Mouse (Mus musculus) myocyte (in vitro differentiated cells): ENCODE results near the gene Gm867. TPM values are rescaled to one million over a fixed set of nuclear protein-coding genes. Genes with fewer than 3 reads are reported as not detected.

ENCODE experiments used
- H3K27me3 ChIP-seq: one replicate; pipeline ENCODE4 v1.6.1; 2011; ENCODE audit not compliant: control insufficient read depth, insufficient read depth, insufficient read length
- H3K36me3 ChIP-seq: one replicate; pipeline ENCODE4 v1.6.1; 2011; ENCODE audit not compliant: control insufficient read depth, insufficient read depth
- H3K4me2 ChIP-seq: one replicate; pipeline ENCODE4 v1.6.1; 2011; ENCODE audit warnings: low read depth, control low read depth
- H3K4me3 ChIP-seq: one replicate; pipeline ENCODE4 v1.5.1; 2011; ENCODE audit warnings: mild to moderate bottlenecking, control low read depth, moderate library complexity
- H3K79me2 ChIP-seq: one replicate; pipeline ENCODE4 v1.6.1; 2011; ENCODE audit not compliant: control insufficient read depth, insufficient read depth
- H3ac ChIP-seq: one replicate; pipeline ENCODE4 v1.6.1; 2011; ENCODE audit not compliant: control insufficient read depth, insufficient read length
- CEBPB ChIP-seq: IDR thresholded peaks from 2 replicates; pipeline ENCODE4 v1.6.1; 2011; ENCODE audit warnings: mild to moderate bottlenecking, moderate library complexity; ENCODE audit not compliant: poor library complexity, insufficient read depth, severe bottlenecking
- E2F4 ChIP-seq: IDR thresholded peaks from one replicate; pipeline ENCODE4 v1.6.1; 2011; ENCODE audit warnings: mild to moderate bottlenecking, control low read depth, moderate library complexity; ENCODE audit not compliant: insufficient read depth
- MAX ChIP-seq: IDR thresholded peaks from one replicate; pipeline ENCODE4 v1.6.1; 2011; ENCODE audit warnings: low read depth, mild to moderate bottlenecking, control low read depth
- MYOD1 ChIP-seq, 3 experiments: IDR thresholded peaks; one replicate each; pipeline ENCODE4 v1.6.1; 2011; ENCODE audit warnings: control low read depth in 2 of 3, low read depth in 2 of 3, mild to moderate bottlenecking in 2 of 3, moderate library complexity in 1 of 3; ENCODE audit not compliant: insufficient read length in 2 of 3, control insufficient read depth in 1 of 3
- MYOG ChIP-seq, 3 experiments: IDR thresholded peaks; one replicate each; pipeline ENCODE4 v1.6.1; 2011; ENCODE audit warnings: control low read depth in 2 of 3, low read depth in 2 of 3, mild to moderate bottlenecking in 2 of 3; ENCODE audit not compliant: insufficient read length in 2 of 3, control insufficient read depth in 1 of 3, insufficient read depth in 1 of 3
- POLR2A ChIP-seq: IDR thresholded peaks from one replicate; pipeline ENCODE4 v1.6.1; 2011; ENCODE audit warnings: low read depth, mild to moderate bottlenecking, control low read depth, moderate library complexity; ENCODE audit not compliant: insufficient read length
- POLR2AphosphoS2 ChIP-seq: IDR thresholded peaks from one replicate; pipeline ENCODE4 v1.6.1; 2011; ENCODE audit warnings: low read depth, control low read depth; ENCODE audit not compliant: insufficient read length
- REST ChIP-seq: IDR thresholded peaks from one replicate; pipeline ENCODE4 v1.6.1; 2011; ENCODE audit warnings: mild to moderate bottlenecking, control low read depth, moderate library complexity; ENCODE audit not compliant: insufficient read depth, insufficient read length
- SRF ChIP-seq: IDR thresholded peaks from one replicate; pipeline ENCODE4 v1.6.1; 2011; ENCODE audit warnings: low read depth; ENCODE audit not compliant: control insufficient read depth, insufficient read length
- TCF12 ChIP-seq: IDR thresholded peaks from one replicate; pipeline ENCODE4 v1.6.1; 2011; ENCODE audit warnings: mild to moderate bottlenecking, control low read depth; ENCODE audit not compliant: poor library complexity, insufficient read depth, severe bottlenecking
- TCF3 ChIP-seq: IDR thresholded peaks from one replicate; pipeline ENCODE4 v1.6.1; 2011; ENCODE audit warnings: low read depth, control low read depth; ENCODE audit not compliant: insufficient read length
- USF1 ChIP-seq: IDR thresholded peaks from one replicate; pipeline ENCODE4 v1.6.1; 2011; ENCODE audit warnings: low read depth, mild to moderate bottlenecking, control low read depth, moderate library complexity
- polyA plus RNA-seq: library from polyadenylated mRNA; unstranded; fragments of >200 nt; fragmentation: generic; extraction: Trizol; gene quantifications from one replicate; pipeline ENCODE4 v1.2.1, GENCODE M21; 2012; ENCODE audit warnings: missing spikeins

Gm867 gene
- polyA plus RNA-seq, 1 experiment, result 3.2 TPM

DNA sequence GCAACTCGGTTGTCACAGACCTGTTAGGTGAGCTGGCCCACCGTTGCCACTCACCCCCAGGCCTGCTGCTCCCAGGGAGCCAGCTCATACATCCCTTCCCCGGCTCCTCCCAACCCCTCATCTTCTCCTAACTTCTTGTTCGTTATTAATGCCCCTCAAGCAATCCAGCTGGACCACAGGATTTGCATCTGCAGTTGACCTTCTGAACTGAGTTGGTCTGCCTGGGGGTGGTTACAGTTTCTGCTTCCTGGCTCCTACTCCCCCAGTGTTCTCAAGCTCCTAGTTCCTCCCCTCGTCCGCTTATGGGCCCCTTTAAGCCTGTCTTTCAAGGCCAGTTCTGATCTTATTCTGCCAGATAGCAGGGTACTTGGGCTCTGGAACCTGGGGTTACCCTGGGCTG, 45.9 kb downstream of the Gm867 start:
- TF ChIP-seq REST (no peak), SRF (no peak), E2F4 (no peak), CEBPB (no peak)
- H3K36me3 ChIP-seq, result peaks cover 11% of the 10 kb centered on the region
- no peaks in the 10 kb centered on the region for H3K79me2 ChIP-seq
- no peak overlapping the region for H3K4me2 ChIP-seq
- H3ac ChIP-seq, result no peak overlapping the region
- H3K4me3 ChIP-seq, result no peak overlapping the region
- H3K27me3 ChIP-seq, result no peaks in the 10 kb centered on the region

DNA sequence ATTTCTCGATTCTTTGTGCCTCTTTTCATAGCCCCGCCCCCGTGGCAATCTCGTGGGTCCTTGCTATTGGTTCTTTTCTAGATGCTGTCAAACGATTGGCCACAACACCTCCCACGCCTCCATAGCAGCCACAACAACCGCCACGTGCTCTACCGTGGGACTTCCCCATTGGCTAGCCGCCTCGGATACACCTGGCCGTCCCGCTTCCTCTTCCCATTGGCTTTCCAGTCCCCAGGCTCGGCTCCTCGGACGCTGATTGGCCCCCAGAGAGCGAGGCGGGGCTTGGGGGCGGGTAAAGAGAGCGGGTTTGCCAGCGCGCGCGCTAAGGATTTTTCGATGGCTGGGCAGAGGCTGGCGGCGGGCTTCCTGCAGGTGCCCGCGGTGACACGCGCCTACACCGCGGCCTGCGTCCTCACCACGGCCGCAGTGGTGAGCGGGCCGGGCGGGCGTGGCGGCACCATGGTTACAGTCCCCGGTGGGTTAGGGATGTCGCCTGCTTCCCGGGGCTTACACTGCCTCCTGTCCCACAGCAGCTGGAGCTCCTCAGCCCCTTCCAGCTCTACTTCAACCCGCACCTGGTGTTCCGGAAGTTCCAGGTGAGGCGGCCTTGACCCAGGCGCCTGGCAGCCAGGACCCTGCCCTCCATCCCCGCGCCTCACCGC, 47.3 kb downstream of the Gm867 start, which contains the start of gene Derl3:
Gene Derl3, plus strand, starts transcription at position 325 of the 662 bp plus-strand sequence.
- Histone ChIP-seq H3K27me3 (no peaks in the 10 kb centered on the region), H3K4me3 (no peak within 1 kb of the TSS), H3K4me2 (no peak within 1 kb of the TSS), H3K36me3 (peaks cover 11% of the 10 kb centered on the region), H3ac (no peak within 1 kb of the TSS), H3K79me2 (no peaks in the 10 kb centered on the region)
- no peak for TF ChIP-seq MAX
- no peak for TF ChIP-seq CEBPB
- peak; percentile 19 for TF ChIP-seq POLR2AphosphoS2
- TF ChIP-seq REST, result no peak
- TF ChIP-seq TCF3, result no peak
- TF ChIP-seq TCF12, result no peak

DNA sequence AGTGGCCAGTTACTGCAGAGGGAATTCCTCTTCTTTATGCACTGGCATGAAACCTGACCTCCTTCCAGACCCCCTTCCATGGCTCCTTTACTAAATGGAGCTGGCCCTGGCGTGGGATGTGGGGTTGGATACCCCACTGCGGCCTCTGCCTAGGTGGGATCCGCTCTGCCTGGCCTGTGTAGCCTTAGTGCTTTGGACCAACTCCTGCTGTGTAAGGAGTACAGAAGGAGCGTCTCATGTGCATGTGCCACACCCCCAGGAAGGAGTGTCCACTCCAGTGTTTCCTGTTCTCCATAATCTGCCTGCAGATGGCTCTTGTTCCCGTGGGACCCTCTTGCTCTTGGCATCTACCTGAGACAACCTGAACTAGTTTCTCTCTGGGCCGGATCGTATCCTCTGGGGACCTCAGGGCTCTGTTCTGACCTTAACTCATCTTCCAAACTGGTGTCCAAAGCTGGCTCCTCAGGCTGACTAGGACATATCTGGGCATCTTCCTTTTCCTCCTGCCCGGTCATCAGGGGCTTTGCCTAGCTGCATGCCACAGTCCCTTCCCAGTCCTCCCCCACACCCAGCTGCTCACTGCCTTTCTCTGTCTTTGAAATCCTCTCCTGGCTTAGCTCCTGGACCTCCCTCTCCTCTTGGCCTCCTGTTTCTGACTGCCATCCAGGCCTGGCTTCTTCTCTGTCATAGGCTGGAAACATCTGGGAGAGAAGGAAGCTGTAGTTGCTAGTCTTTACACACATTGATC, 50.9 kb downstream of the Gm867 start:
- Histone ChIP-seq H3K79me2 (no peaks in the 10 kb centered on the region), H3ac (no peak overlapping the region), H3K27me3 (no peaks in the 10 kb centered on the region), H3K36me3 (no peaks in the 10 kb centered on the region), H3K4me2 (no peak overlapping the region), H3K4me3 (no peak overlapping the region)
- no peak for TF ChIP-seq SRF
- no peak for TF ChIP-seq MAX
- TF ChIP-seq CEBPB, result no peak
- no peak for TF ChIP-seq TCF3
- TF ChIP-seq POLR2A, result no peak
- no peak for TF ChIP-seq E2F4
- TF ChIP-seq TCF12, result no peak
- TF ChIP-seq MYOD1 (IDR thresholded peaks at IDR 0.05; ENCODE audit: control insufficient read depth in 1 of 3, insufficient read length in 2 of 3, low read depth in 2 of 3), result peak in 1 of 3 experiments; percentile 62
- TF ChIP-seq POLR2AphosphoS2, result peak; percentile 39
- TF ChIP-seq REST, result no peak
- TF ChIP-seq USF1, result no peak
- TF ChIP-seq MYOG (IDR thresholded peaks at IDR 0.05; ENCODE audit: control insufficient read depth in 1 of 3, insufficient read depth in 1 of 3, insufficient read length in 2 of 3, low read depth in 2 of 3), result peak in 1 of 3 experiments; percentile 15

Other genes starting within 250 kb of the Gm867 start
- gene Cabin1, start 176.3 kb downstream of the Gm867 start, polyA plus RNA-seq, result 24.0 TPM
- 64.2 TPM for gene Ddt, start 167.3 kb downstream of the Gm867 start, polyA plus RNA-seq
- not detected for gene Gm20441, start 159.7 kb downstream of the Gm867 start, polyA plus RNA-seq
- gene Gstt3, start 159.3 kb downstream of the Gm867 start, polyA plus RNA-seq, result 0.13 TPM
- 1.3 TPM for gene Gstt1, start 142.1 kb downstream of the Gm867 start, polyA plus RNA-seq
- not detected for gene Gstt4, start 118.1 kb downstream of the Gm867 start, polyA plus RNA-seq
- 1.4 TPM for gene Gstt2, start 103.2 kb downstream of the Gm867 start, polyA plus RNA-seq
- 3,517 TPM for gene Mif, start 80.4 kb downstream of the Gm867 start, polyA plus RNA-seq
- gene Derl3, start 47.3 kb downstream of the Gm867 start, polyA plus RNA-seq, result 0.58 TPM
- 142 TPM for gene Smarcb1, start 19.1 kb downstream of the Gm867 start, polyA plus RNA-seq
- 441 TPM for gene Chchd10, start 7.5 kb downstream of the Gm867 start, polyA plus RNA-seq
- 121 TPM for gene Mmp11, start 4.2 kb downstream of the Gm867 start, polyA plus RNA-seq
- 0.48 TPM for gene Vpreb3, start 2.4 kb upstream of the Gm867 start, polyA plus RNA-seq
- 0.01 TPM for gene Gm5134, start 13.8 kb upstream of the Gm867 start, polyA plus RNA-seq
- 5.7 TPM for gene Zfp280b, start 92.0 kb upstream of the Gm867 start, polyA plus RNA-seq
- not detected for gene Slc5a4b, start 170.3 kb upstream of the Gm867 start, polyA plus RNA-seq
- not detected for gene Slc5a4a, start 206.8 kb upstream of the Gm867 start, polyA plus RNA-seq